Mouse (Mus musculus) erythroblast, embryonic 14.5 days (primary cell): ENCODE data around the gene Eri2.

Experiments used
- GATA1 ChIP-seq: IDR thresholded peaks from 2 replicates; pipeline ENCODE4 v1.6.1; 2012; ENCODE audit warnings: low read length, inconsistent platforms, mixed read lengths
- TAL1 ChIP-seq: IDR thresholded peaks from 3 replicates; pipeline ENCODE4 v1.6.1; 2012; ENCODE audit warnings: low read length, inconsistent platforms, mixed read lengths

DNA sequence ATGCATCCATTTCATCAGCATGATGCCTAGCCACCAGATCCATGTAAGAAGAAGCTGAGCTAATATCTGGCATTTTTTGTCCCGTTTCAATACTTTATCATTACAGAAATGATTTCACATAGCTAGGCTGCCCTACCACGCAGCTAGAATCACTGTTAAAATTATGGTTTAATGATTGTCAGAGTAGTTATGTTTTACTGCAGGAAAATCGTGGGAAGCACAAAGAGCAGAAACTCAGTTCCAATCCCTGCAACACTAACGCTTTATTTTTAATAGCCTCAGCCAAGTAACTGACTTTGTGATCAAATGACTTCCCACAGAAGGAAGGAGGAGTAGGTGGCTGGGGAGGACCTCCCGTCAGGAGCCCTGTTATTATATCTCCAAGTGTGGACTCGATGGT, 26.9 kb downstream of the Eri2 start:
- TF ChIP-seq GATA1 = no peak
- TF ChIP-seq TAL1 = no peak
